Mouse (Mus musculus) brain, adult 10 weeks (tissue): Measurements from ENCODE around the gene Yaf2. TPM values are rescaled to one million over a fixed set of nuclear protein-coding genes. Genes with fewer than 3 reads are reported as not detected.

Experiments
- polyA plus RNA-seq: library from polyadenylated mRNA; stranded (reverse); fragments of 350-450 nt; fragmentation: Illumina TruSeq; extraction: RNeasy Lipid Tissue Mini Kit (QIAGEN cat#74804); gene quantifications from one replicate; pipeline ENCODE4 v1.2.3, GENCODE M21; 2015; ENCODE audit warnings: low read depth, low replicate concordance

Yaf2 gene
- 156 TPM for polyA plus RNA-seq

DNA sequence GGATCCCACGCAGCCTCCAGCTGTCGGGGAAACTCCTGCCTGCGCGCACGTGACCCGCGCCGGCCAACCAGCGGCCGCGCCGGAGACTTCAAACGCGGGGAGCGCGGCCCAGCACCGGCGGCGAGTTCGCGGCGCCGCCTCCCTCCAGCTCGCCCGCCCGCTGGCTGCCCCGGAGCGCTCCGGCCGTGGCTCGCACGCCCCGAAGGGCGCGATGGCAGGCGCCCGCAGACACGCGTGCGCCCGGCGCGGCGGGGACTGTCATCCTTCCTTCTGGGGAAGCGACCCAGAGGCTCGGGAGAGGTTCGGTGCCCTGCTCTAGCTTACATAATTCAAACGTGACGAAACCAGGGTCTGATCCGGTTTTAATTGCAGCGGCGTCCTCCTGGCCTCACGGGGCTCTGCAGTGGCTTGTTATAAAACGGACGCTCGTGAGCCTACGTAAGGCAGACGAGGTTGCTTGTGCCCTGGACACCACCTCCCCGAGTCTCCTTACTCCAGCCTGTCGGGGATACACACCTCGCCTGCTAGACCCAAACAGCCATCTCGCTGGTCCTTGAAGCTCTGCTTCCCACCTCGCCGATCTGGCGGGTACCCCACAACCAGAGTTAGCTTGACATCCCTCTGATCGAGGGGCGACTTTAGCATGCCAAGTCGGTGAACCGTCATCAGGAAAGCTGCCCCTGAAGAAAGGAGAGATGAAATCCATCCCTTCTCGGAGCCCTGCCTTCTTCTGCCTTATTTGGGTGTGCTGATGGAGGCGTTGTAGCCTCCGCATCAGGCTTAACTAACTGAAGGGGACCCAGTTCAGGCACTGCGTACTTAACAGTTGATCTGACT, at the start of gene Yaf2:
Gene Yaf2 (minus strand): TSS at position 11 of the 837 bp plus-strand sequence.

DNA sequence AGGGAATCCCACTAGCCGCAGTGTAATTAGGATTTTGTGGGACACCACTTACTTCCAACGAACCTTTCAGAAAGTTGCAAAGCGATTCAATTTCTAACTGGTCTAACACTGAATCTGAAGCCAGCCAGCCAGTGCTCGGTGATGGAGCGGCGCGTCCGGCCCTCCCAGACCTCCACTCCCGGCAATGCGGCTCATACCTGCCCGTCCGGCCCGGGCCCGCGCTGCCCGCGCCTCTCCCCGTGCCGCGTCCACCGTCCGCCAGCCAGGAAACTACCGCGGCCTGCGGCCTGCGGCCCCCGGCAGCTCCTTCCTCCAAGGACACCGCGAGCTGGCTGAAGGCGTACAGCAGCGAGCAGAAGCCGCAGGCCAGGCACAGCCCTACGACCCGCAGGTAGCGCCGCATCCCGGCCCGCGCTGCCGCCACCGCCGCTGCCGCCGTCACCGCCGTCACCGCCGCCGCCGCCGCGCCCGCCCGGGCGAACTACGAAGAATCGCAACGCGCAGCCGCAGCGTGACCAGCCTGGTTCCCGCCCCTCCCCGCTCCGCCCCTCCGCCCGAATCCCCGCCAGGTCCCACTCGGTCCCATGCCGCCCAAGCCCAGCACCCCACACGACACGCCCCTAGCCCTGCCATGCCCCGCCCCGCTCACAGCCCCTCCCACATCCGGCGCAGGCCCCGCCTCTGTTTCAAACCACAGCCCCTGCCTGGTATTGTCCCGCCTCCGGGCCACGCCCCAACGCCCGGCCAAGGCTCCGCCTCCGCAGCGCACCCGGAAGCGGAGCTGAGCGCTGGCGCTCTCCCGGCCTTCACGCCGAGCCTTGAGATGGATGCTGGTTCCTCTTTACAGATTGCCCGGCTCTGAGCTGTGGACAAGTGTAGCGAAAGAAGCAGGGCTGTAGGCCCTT, 61.8 kb downstream of the Yaf2 start, which contains the start of gene Gxylt1:
Gene Gxylt1 (minus strand): TSS at position 501 of the 905 bp plus-strand sequence.

Other genes with a start within 250 kb of the Yaf2 start
- 6.2 TPM for gene Gxylt1, start 61.8 kb downstream of the Yaf2 start, polyA plus RNA-seq
- gene Zcrb1, start 61.4 kb upstream of the Yaf2 start, polyA plus RNA-seq: 158 TPM
- 37.4 TPM for gene Pphln1, start 61.4 kb upstream of the Yaf2 start, polyA plus RNA-seq